Mouse (Mus musculus) brain, embryonic 18.5 days (tissue): ENCODE measurements around the gene Lime1.

Source experiments
- DNase-seq: peaks from one replicate; pipeline ENCODE4 v3.0.0-alpha.2; 2012; ENCODE audit warnings: low read depth, low spot score

The Lime1 gene

DNA sequence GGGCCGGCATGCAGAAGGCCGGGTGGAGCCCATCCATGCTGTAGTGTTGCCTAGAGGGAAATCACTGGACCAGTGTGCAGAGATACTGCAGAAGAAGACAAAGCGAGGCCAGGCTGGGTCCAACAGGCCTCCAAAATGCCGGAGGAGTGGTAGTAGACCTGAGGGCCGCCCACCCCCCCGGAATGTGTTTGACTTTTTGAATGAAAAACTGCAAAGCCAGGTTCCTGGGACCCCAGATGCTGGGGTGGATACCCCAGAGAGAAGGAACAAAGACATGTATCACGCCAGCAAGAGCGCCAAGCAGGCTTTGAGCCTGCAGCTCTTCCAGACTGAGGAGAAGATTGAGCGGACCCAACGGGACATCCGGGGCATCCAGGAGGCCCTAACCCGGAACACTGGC lies at the start of gene Lime1:
Gene Lime1, plus strand, starts transcription at position 301 of the 400 bp plus-strand sequence.
- no peak for DNase-seq

DNA sequence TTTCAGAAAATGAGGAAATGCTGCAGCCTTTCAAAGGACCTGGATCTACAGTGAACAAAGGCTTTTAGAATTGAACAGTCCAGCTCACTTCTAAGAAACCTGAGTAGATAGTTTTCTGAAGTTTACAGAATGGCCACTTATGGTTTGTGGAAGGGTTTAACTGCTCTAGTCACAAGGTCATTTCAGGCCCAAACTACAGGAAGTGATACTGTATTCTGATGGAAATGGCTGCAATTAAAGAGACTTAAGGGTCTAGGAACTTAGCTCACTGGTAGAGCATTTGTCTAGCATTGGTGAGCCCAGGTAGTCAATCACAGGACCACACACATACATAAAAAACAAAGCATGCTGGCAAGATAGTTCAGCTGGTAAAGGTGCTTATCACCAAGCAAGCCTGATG lies 47.3 kb upstream of the Lime1 start:
- DNase-seq: no peak

DNA sequence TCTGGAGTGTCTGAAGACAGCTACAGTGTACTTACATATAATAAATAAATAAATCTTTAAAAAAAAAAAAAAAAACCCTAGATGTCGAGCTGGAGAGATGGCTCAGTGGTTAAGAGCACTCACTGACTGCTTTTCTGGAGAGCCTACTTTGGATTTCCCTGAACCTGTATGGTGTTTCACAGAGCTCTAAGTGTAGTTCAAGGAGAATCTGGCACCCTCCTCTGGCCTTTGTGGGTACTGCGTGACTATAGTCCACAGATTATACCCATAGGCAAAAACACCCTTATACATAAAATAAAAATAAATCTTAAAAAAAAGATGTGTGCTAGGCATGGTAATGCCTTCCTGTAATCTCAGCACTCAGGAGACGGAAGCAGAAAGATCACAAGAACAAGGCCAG lies 45.9 kb upstream of the Lime1 start:
- DNase-seq: peak; percentile 24

DNA sequence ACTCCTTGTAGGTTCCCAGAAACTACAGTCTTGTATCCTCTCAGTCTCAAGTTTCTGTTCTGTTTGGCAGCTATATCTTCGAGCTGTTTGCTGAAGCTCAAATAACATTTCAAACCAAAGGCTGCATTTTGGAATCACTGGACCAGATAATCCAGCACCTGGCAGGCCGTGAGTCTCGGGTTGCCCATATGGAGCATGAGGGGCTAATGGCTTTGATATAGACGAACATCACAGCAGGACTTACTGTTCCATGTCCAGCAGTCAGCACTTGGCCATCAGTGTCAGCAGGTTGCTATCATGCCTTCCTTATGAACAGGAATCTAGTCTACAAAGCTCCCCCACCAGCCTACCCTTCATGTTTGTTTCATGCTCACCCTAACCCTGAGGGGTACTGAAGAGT lies 39.5 kb upstream of the Lime1 start:
- DNase-seq: no peak

DNA sequence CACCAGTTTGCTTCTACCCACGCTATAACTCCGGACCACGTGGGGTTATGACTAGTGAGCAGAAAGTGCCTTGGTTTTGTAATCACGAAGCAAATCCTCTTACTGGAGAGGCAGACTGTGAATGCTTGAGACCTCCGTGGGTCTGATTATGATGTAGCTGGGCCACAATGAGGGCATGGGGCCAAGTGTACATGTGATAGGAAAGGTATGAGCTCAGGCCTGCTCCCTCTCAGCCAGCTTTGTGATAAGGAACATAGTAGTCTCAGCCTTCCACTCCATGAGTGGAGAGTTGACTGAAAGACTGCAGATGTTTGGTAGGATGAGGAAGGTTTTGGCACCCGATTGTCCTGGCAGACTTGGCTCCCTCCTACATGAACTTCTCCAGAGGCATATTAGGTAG lies 37.1 kb upstream of the Lime1 start:
- no peak for DNase-seq

DNA sequence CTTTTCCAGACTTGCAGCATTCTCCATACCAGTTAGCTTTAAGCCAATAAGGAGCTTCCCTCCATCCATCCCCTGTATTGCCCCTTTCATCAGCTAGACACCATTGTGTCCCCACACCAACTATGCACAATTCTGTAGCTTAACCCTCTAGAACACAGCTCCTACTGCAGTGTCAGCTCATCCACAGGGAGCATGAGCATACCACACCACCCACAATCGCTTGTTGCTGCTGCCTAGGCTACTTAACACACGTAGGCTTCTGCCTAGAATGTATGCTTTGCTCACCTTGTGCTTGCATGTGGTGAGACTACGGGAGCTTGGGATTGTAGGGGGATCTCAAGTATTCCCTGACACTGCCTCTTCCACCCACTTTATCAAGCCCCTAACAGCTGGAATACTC lies 23.1 kb upstream of the Lime1 start:
- DNase-seq: no peak

DNA sequence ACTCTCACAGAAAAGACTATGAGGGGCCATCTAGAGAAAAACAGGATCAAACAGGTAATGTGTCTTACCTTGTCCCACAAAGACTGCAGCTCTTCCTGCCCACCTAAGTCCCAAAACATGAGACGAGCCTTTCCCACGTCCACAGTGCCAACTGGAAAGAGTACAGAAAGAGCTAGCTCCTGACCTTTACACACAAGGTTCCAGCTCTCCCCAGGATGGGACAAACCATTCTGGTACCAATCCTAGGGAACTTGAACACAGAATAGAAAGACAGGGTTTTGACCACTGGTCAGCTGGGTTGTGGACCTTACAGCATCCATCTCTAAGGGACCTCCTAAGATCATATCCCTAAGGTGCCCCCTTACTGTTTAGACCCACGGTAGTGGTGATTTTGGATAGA lies 15.9 kb upstream of the Lime1 start:
- no peak for DNase-seq

DNA sequence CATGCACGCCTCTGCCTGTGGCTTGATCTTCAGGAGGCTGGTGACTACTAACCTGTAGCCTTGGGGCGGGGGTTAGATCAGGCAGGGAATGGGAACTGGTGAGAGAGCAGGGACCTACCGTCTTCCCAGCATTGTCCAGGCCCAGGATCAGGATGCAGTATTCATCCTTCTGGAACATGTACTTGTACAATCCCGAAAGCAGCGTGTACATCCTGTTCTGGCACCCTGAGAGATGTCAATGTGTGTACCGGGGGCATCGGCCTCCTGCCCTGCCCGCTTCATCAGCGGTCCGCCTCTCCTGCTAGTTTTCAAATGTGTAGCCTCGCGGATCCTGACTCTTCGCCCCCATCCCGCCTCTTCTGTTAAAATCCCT lies 15.4 kb upstream of the Lime1 start:
- no peak for DNase-seq

DNA sequence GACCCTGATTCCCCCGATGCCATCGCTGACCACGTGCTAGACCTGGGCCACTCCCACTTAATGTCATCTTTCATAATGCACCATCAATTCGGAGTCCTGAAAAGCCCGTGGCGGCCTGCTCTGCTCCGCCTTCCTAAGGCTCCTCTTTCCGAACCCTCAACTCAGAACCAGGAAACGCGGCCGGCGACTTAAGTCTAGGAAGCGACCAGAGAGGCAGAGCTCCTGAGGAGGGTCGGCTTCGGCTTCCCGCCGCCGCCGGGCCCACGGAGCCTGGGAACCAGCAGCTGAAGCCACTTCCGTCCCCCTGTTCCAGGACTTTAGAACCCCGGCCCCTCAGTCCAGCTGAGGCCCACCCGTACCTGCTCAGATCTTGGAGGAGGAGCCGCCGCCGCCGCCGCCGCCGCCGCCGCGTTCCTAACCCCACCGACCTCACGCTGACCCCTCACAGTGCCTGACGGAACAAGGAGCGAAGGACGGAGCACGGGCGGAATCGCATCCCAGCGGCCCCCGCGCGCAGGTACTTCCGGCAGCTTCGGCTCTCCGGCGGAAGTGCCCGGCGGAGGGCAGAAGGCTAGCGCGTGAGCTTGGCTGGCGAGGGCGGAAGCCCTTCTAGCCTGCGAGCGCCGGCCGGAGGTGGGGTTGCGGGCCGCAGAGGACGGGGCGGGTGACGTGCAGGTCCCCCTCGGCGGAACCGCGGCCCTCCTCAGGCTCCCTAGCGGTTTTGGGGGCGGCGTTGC lies 14.8 kb upstream of the Lime1 start, which contains the start of the genes Zgpat and Arfrp1:
Gene Zgpat, plus strand, starts transcription at position 69 of the 737 bp plus-strand sequence.
Gene Arfrp1, minus strand, starts transcription at position 545 of the 737 bp plus-strand sequence.
- DNase-seq: peak; percentile 56

DNA sequence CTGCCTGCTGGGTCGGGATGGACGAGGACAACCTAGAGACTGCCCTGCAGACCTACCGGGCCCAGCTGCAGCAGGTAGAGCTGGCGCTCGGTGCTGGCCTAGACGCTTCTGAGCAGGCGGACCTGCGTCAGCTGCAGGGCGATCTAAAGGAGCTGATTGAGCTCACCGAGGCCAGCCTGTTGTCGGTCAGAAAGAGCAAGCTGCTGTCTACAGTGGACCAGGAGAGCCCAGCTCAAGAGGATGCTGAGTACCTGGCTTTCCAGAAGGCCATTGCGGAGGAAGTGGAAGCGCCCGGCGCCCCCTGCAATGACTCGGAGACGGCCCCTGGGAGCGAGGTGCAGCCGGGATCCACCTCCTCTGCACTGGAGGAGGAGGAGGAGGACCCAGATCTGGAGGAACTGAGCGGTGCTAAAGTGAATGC lies 14.2 kb upstream of the Lime1 start:
- no peak for DNase-seq

DNA sequence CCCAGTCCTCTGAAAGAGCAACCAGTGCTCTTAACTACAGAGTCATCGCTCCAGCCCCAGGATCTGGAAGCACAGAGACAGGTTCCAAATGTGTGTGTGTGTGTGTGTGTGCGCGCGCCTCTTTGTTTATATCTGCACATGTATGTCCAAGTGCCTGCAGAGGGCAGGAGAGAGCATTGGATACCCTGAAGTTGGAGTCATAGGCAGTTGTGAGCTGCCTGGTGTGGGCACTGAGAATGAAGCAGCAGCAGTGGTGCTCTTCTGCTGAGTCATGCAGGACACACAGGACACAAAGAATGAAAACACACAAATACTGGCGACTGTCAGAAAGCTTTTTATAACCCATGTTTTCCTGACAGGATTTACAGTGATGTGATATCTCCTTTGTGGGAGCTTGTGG lies 9.9 kb upstream of the Lime1 start:
- no peak for DNase-seq

DNA sequence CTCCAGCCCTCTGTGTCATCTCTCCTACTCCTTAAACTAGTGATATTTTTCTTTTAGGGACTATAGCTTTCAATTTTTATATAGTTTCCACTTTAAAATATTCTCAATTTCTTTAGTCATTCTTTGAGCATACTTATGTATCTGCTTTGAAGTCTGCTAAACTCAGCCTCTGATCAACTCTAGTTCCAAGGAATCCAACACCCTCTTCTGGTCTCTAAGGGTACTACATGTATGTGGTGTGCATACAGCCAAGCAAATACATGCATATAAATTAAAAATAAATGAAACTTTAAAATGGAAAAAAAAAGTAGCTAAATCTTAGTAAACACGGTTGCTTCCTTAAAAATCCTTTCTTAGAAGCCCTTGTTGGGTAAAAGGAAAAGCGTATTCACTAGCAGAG lies 4.1 kb upstream of the Lime1 start:
- no peak for DNase-seq

DNA sequence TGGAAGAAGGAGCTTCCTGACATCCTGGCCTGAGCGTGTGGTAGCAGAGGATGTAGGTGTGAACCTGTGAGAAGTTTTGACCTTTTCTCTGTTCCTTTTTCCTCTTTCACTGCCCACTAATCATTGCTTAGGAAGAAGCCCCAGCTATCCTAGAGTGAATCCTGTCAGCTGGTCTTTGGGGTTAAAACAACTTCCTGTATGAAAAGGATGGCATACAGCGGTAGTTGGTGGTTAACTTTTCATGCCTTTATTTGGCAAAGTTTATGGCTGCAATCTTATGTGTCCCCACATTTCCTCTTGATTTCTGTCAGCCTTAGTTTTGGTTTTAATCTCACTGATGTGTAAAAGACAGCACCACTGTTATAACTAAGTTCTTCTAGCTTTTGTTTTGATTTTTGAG lies 2.6 kb upstream of the Lime1 start:
- DNase-seq: no peak

DNA sequence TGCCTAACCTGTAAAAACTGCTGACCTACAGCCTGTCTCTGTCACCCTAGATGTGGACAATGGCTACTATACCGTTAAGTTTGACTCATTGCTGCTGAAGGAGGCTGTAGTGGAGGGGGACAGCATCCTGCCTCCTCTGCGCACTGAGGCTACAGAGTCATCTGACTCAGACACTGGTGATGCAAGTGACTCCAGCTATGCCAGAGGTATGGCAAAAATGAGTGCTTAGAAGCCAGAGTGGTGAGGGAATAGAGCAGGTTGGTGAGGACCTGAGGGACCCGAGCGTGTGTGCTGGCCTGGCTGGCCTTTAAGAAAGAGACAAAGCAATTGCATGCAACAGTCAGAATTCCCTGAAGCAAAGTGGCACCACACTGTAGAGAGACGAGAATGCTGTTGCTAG lies 1.2 kb upstream of the Lime1 start:
- DNase-seq: no peak

DNA sequence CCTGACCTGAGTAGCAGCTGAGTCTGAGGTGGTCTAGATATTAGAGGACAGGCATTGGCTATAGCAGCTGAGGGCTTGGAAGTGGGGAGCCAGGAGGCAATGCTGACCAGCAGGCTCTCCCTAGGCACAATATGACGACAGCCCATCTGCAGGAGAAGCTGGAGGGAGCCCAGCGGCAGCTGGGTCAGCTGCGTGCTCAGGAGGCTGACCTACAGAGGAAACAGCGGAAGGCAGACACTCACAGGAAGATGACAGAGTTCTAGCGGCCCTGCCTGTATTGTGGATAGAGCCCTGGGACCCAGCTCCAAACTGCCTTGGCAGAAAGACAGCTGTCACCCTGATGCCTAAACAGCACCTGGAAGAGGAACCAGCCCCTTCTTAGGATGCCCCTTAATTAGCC lies 373 bp downstream of the Lime1 start:
- no peak for DNase-seq

DNA sequence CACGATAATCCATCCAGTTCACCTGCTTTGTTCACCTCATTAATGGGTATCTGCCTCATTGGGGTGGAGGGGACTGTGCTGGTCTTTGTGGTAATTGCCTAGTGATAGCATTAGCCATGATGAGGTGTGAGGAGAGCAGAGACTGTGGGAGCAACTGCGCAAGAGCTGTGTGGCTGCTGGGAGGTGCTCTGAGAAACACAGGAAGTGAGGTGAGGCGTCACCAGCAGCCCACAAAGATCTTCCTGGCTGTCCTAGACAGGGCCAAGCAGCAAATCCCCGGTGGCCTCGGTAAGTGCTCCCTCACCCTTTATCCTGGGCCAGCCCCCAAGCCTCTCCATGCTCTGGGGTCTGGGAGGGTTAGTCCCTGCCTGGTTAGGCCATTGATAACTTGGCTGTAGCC lies 1.2 kb downstream of the Lime1 start:
- DNase-seq: no peak

DNA sequence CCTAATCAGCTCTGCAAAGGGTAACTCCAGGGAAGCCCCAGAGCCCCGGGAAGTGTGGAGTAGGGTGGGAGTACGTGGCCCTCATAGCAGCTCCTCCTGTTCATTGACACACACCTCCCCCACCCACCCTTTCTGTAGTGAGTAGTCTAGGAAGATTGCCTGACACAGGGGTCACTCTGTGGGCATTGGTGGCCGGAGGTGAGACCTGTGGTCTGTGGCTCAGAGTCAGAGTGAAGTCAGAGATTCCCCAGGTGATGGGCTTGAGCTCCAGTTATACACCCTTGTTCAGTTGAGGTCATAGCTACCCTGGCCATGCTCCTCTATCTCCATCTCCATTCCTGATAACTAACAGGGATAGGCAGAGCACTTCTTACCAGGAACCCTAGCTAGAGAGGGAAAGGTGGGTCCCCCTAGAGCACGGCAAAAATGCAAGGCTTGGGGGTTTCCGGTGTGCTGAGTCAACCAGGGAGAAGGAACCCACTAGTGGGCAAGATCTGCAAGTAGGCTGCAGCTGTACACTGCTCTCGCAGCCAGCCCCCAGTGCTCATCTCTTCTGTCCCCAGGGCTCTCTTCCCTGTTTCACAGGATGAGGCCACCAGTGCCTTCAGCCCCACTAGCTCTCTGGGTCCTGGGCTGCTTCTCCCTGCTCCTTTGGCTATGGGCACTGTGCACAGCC lies 1.9 kb downstream of the Lime1 start:
- no peak for DNase-seq

DNA sequence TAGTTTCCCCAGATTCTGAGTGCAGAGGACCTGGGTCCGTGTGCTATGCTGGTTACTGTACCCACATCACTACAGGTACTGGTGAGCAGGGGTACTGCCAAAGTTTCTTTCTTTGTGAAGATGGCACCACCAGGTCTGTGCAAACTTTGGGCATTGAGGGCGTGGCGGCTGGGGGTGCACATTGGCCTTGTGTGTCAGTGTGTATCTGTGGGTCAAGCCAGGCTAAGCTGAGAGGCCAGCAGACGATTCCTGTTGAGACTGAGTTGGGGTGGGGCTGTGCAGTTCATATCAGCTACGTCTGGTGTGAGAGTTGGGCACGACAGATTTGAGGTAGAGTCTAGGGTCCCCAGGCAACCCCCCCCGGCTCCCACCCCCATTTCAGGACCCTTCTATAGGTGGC lies 4.6 kb downstream of the Lime1 start:
- DNase-seq: no peak

DNA sequence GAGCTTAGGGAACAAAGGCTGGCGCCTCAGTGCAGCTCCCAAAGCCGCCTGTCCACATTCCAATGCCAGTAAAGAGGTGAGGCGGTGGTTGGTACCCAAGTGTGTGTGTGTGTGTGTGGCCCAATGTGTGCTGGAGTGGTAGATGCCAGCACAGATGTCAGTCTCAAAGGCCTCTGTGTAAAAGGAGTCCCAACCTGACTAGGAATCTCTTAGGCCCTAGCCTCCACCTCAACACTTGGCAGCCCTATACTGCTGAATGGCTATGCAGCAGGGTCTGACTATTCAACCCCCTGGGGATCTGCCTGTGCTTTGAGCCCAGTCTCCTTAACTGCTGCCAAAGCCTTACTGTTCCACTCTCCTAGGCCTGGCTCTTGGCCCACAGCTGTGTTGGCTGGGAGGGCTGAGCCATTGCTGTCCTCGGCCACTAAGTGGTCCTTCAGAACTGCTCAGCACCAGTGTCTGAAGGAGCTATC lies 5.1 kb downstream of the Lime1 start:
- no peak for DNase-seq

DNA sequence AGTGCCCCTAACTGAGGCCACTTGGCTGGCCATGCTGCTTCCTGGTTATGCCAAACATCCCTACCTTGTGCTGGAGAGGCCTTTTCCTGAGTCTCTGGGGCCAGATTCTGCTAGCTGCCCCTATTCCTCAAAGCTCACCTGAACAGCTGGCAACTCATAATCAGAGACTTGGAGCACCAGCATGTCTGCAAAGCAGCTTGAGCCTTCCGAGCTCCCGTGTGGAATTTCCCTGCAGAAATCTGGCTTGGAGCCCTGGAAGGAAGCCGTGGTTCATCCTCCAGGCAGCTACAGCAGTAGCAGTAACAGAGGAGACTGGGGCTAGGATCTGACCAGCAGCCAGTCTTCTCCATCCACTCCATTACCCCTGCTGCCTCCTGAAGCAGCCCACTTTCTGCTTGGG lies 6.0 kb downstream of the Lime1 start:
- DNase-seq: no peak

DNA sequence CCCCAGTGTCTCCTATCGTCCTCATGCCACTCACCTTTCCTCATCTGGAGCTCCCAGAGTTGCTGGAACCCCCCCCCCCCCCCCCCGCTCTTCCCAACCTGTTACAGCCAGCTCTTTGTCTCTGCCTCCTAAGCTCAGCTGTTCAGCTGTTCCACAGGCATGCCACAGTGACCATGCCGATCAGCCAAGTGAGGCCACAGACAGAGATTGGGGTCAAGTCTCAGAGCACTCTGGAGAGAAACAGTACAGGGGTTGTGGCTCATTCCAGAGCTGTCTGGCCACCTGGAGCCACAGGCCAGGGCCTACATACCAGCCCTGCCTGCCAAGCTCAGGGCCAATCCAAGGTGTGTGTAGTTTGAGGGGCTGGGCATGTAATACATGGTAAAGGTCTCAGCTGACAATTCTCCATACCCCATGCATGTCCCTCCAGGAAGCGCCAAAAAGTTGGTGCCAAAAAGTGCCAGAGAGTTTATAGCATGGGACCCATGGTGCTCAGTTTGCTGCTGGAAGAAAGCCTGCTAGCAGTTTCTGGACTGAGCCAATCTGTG lies 6.9 kb downstream of the Lime1 start:
- DNase-seq: no peak

DNA sequence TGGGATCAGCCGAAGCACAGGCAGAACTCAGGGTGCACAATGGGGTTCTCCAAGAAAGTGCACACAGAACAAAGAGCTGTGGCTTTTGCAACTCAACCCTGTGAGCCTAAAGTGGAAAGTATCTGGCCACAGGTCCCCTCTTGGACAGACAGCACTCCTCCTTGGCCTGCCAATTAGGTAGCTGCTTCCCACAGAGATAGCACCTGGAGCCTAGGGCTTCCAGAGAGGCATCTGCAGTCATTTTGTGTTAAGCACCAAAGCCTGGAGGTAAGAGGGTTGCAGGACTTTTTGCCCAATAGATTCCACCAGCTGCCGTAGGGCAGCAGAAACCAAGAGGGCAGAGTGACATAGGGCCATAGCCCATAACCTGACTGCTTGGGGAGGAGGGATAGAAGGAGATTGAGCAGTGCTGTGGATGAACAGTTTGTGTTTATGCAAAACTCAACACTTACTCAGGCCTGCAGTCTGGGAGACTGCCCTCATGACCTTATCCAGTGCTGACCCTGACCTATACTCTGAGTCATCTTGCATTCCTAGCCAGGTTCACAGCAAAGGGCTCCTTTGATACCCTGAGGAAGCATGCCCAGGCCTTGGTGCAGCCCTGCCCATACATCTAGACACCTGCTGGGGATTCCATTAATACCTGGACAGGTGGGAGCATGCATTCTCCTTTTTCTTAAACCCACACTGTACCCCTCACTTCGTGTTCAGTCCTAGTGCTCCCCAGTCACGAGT lies 10.4 kb downstream of the Lime1 start:
- DNase-seq: no peak
